9 mouse cellular contexts compared by ENCODE assay signal in the genomic region with DNA sequence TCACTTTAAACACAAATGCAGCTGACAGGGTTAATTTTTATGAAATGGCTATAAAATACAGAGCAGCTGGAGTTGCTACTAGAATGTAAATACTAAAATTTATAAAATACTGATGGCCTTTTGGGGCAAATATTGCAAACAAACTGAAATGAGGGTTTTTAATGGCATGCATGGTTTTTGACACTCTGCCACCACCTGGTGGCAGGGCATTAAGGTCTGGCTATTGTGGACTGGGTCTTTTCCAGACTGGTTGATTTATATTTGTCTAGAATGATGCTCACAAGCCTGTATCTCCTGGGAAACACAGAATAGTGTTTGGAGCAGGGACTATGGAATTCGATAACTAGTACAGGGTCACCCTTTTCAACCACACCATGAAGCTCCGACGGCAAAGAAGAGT. TPM values are rescaled to one million over a fixed set of nuclear protein-coding genes. Genes with fewer than 3 reads are reported as not detected.
A peak's percentile ranks its signal among the peaks of the same experiment; 100 is the strongest.
DNase-seq lines count a peak whose midpoint lies in the region; ATAC-seq and TF ChIP-seq lines count a peak whose summit lies in the region.
"Had no signal": no experiment of that assay in that cellular context is flagged by ENCODE, and none has a peak within 500 bp of the region (broad histone marks: within the 10 kb centered on the region; RNA-seq: fewer than 3 reads in every experiment).

No protein-coding gene starts in this region.

- H3K27ac ChIP-seq in hindbrain, postnatal 0 days = no peak overlapping the region
- no peak overlapping the region for H3K27ac ChIP-seq in hindbrain, embryonic 16.5 days (ENCODE audit: low read depth, low read length)
- H3K27ac ChIP-seq in midbrain, embryonic 15.5 days = no peak overlapping the region

- no peak overlapping the region for H3K9ac ChIP-seq in hindbrain, postnatal 0 days (replicated peaks; ENCODE audit: low read length)
- no peak overlapping the region for H3K9ac ChIP-seq in hindbrain, embryonic 16.5 days (ENCODE audit: low read depth, low read length)
- H3K9ac ChIP-seq in midbrain, embryonic 15.5 days = no peak overlapping the region

- no peaks in the 10 kb centered on the region for H3K4me1 ChIP-seq in hindbrain, postnatal 0 days (ENCODE audit: insufficient read depth, low read length)
- no peaks in the 10 kb centered on the region for H3K4me1 ChIP-seq in hindbrain, embryonic 16.5 days (ENCODE audit: control insufficient read depth, insufficient read depth, low read depth, low read length)
- no peaks in the 10 kb centered on the region for H3K4me1 ChIP-seq in midbrain, embryonic 15.5 days

- H3K27me3 ChIP-seq in hindbrain, postnatal 0 days (ENCODE audit: insufficient read depth, low read length) = no peaks in the 10 kb centered on the region
- no peaks in the 10 kb centered on the region for H3K27me3 ChIP-seq in hindbrain, embryonic 16.5 days (replicated peaks; ENCODE audit: control insufficient read depth, insufficient read depth, low read length)
- no peaks in the 10 kb centered on the region for H3K27me3 ChIP-seq in midbrain, embryonic 15.5 days (replicated peaks)

- DNase-seq in hindbrain, postnatal 0 days (ENCODE audit: low spot score) = peak; percentile 18
- peak; percentile 63 for DNase-seq in 416B (ENCODE audit: low read depth)
- DNase-seq in CD4-positive, CD25-positive, alpha-beta regulatory T cell, adult 2 months (ENCODE audit: low read depth, low spot score) = peak; percentile 74
- DNase-seq in retina, postnatal 1 day = peak; percentile 26
- no peak for DNase-seq in testis, postnatal 10 days (ENCODE audit: low spot score)

- TF ChIP-seq CTCF in hindbrain, postnatal 0 days (IDR thresholded peaks at IDR 0.05; ENCODE audit: low read depth) = peak; percentile 58

- no peaks in the 10 kb centered on the region for H3K9me3 ChIP-seq in hindbrain, postnatal 0 days (ENCODE audit: low read length)
- no peaks in the 10 kb centered on the region for H3K9me3 ChIP-seq in hindbrain, embryonic 16.5 days (ENCODE audit: control insufficient read depth, low read length)
- no peaks in the 10 kb centered on the region for H3K9me3 ChIP-seq in midbrain, embryonic 15.5 days

- H3K4me2 ChIP-seq in hindbrain, postnatal 0 days (ENCODE audit: low read depth, low read length) = no peak overlapping the region
- H3K4me2 ChIP-seq in hindbrain, embryonic 16.5 days (ENCODE audit: low read length) = no peak overlapping the region
- H3K4me2 ChIP-seq in midbrain, embryonic 15.5 days = no peak overlapping the region

- WGBS in hindbrain, postnatal 0 days = 71% methylated on average over 3 of the region's 3 CpGs
- WGBS in hindbrain, embryonic 16.5 days = 78% methylated on average over 3 of the region's 3 CpGs
- whole genome bisulfite sequencing in midbrain, embryonic 15.5 days = 81% methylated on average over 3 of the region's 3 CpGs

- no peaks in the 10 kb centered on the region for H3K36me3 ChIP-seq in hindbrain, postnatal 0 days (ENCODE audit: insufficient read depth, low read length)
- no peaks in the 10 kb centered on the region for H3K36me3 ChIP-seq in hindbrain, embryonic 16.5 days (ENCODE audit: control insufficient read depth, insufficient read depth, low read length)
- no peaks in the 10 kb centered on the region for H3K36me3 ChIP-seq in midbrain, embryonic 15.5 days (replicated peaks)

- no peak overlapping the region for H3K4me3 ChIP-seq in hindbrain, postnatal 0 days (ENCODE audit: low read length)
- no peak overlapping the region for H3K4me3 ChIP-seq in hindbrain, embryonic 16.5 days (ENCODE audit: low read length)
- no peak overlapping the region for H3K4me3 ChIP-seq in midbrain, embryonic 15.5 days

- no peak for ATAC-seq in hindbrain, postnatal 0 days
- ATAC-seq in hindbrain, embryonic 16.5 days = no peak
- 0 out of 2 replicates have a peak, but pooled peaks have one; percentile 31 for ATAC-seq in granulocyte monocyte progenitor cell, adult 5-6 weeks (replicated peaks; ENCODE audit: poor library complexity, severe bottlenecking)
- ATAC-seq in midbrain, embryonic 15.5 days (replicated peaks) = no peak

RNA-seq across cellular contexts. Expression of a gene that starts 32.1 kb away (rescaled TPM):
- total RNA-seq in hindbrain, postnatal 0 days (2014; rRNA removed) = 0.73 and 0.79 TPM in 2 replicates
- polyA plus RNA-seq in hindbrain, postnatal 0 days (2015; fragmentation: Nextera tagmentation; extraction: Ambion mirVana) = 3.7 and 3.9 TPM in 2 replicates
- 2.0 and 2.9 TPM in 2 replicates for polyA plus RNA-seq in hindbrain, embryonic 16.5 days (2015; fragmentation: Nextera tagmentation; extraction: Ambion mirVana)
- total RNA-seq in granulocyte monocyte progenitor cell, adult 5-6 weeks (2014; fragmentation: Nextera tagmentation) = 13.9 and 37.9 TPM in 2 replicates
- 32.1 and 43.3 TPM in 2 replicates for total RNA-seq in granulocyte monocyte progenitor cell, adult 5-6 weeks (2017)
- polyA plus RNA-seq in midbrain, embryonic 15.5 days (2015; fragmentation: Nextera tagmentation; extraction: Ambion mirVana) = 1.6 and 1.8 TPM in 2 replicates

RNA-seq across cellular contexts. Expression of a gene that starts 50.4 kb away (rescaled TPM):
- not detected in 2 replicates for total RNA-seq in hindbrain, postnatal 0 days (2014; rRNA removed)
- 2.3 and 2.8 TPM in 2 replicates for polyA plus RNA-seq in hindbrain, postnatal 0 days (2015; fragmentation: Nextera tagmentation; extraction: Ambion mirVana)
- 1.6 and 1.8 TPM in 2 replicates for polyA plus RNA-seq in hindbrain, embryonic 16.5 days (2015; fragmentation: Nextera tagmentation; extraction: Ambion mirVana)
- total RNA-seq in granulocyte monocyte progenitor cell, adult 5-6 weeks (2014; fragmentation: Nextera tagmentation) = not detected in 2 replicates
- total RNA-seq in granulocyte monocyte progenitor cell, adult 5-6 weeks (2017) = 0.15 TPM in 1 of 2 replicates, not detected in the other
- 2.0 and 2.5 TPM in 2 replicates for polyA plus RNA-seq in midbrain, embryonic 15.5 days (2015; fragmentation: Nextera tagmentation; extraction: Ambion mirVana)
- total RNA-seq: common myeloid progenitor, adult 5-6 weeks had no signal
